ENCODE assay signal across 16 mouse cellular contexts in the genomic region with DNA sequence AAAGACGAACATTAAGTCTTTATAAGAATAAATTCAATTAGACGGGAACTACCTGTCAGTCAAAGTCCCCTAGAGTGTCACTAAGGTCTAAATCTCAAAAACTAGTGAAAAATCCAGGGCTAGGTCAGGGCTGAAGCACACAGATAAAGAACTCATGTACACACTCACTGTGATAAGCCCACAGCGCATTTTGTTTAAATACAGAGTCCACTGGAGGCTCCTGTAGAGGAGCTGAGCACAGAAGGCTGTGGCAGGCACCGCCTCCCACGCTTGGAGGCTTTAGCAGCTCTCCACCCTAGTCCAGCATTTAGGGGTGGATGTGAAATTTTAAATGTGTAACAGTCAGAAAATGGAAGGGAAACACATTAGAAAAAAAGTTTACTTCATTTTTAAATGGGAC.
DNase-seq lines count a peak whose midpoint lies in the region; ATAC-seq and TF ChIP-seq lines count a peak whose summit lies in the region.
"Had no signal": no experiment of that assay in that cellular context is flagged by ENCODE, and none has a peak within 500 bp of the region (broad histone marks: within the 10 kb centered on the region; RNA-seq: fewer than 3 reads in every experiment).

No protein-coding gene starts in this region.

- H3K4me1 ChIP-seq in liver, postnatal 0 days (ENCODE audit: insufficient read depth): no peaks in the 10 kb centered on the region
- no peaks in the 10 kb centered on the region for H3K4me1 ChIP-seq in intestine, embryonic 16.5 days (ENCODE audit: control insufficient read depth, insufficient read depth, low read length)
- H3K4me1 ChIP-seq: lung, embryonic 15.5 days; megakaryocyte, embryonic 14.5 days had no signal

- H3K4me2 ChIP-seq in liver, postnatal 0 days (ENCODE audit: low read depth, low read length): no peak overlapping the region
- no peak overlapping the region for H3K4me2 ChIP-seq in intestine, embryonic 16.5 days (ENCODE audit: low read depth, low read length)
- H3K4me2 ChIP-seq: hindbrain, embryonic 13.5 days; lung, embryonic 15.5 days had no signal

- no peak for TF ChIP-seq CTCF in liver, postnatal 0 days (IDR thresholded peaks at IDR 0.05; ENCODE audit: low read depth)
- no peak for TF ChIP-seq CTCF in brain, embryonic 14.5 days (IDR thresholded peaks at IDR 0.05; ENCODE audit: borderline replicate concordance, extremely low read depth, insufficient read depth, insufficient read length)
- no peak for TF ChIP-seq CTCF in left cerebral cortex, adult 2 months (IDR thresholded peaks at IDR 0.05)
- no peak for TF ChIP-seq CTCF in gastrocnemius, adult 2 months (IDR thresholded peaks at IDR 0.05)

- DNase-seq in liver: peak; percentile 23
- DNase-seq in liver, postnatal 0 days: no peak
- DNase-seq in brain, embryonic 14.5 days (ENCODE audit: low read depth): peak; percentile 42
- no peak for DNase-seq in left cerebral cortex, adult 2 months (ENCODE audit: extremely low spot score in 1 of 2, low spot score in 2 of 2)
- no peak for DNase-seq in gastrocnemius, adult 2 months
- DNase-seq: adrenal gland, adult 8-10 months; cerebellum, adult 9-11 months; kidney, adult 18-20 months; kidney, postnatal 14 days; thymus, postnatal 14 days had no signal

- no peaks in the 10 kb centered on the region for H3K27me3 ChIP-seq in liver, postnatal 0 days (ENCODE audit: insufficient read depth, low read length)
- H3K27me3 ChIP-seq in intestine, embryonic 16.5 days (replicated peaks; ENCODE audit: control insufficient read depth, insufficient read depth, low read length): no peaks in the 10 kb centered on the region
- H3K27me3 ChIP-seq: hindbrain, embryonic 13.5 days; lung, embryonic 15.5 days; megakaryocyte, embryonic 14.5 days had no signal

- no peaks in the 10 kb centered on the region for H3K9me3 ChIP-seq in liver, postnatal 0 days (ENCODE audit: low read length)
- 0 out of 2 replicates have a peak, but pooled peaks cover 3% of the 10 kb centered on the region for H3K9me3 ChIP-seq in intestine, embryonic 16.5 days (ENCODE audit: control insufficient read depth, low read length)
- H3K9me3 ChIP-seq: G1E; hindbrain, embryonic 13.5 days; lung, embryonic 15.5 days had no signal

- no peak for ATAC-seq in liver, postnatal 0 days
- ATAC-seq in intestine, embryonic 16.5 days: peak; percentile 91
- ATAC-seq in megakaryocyte-erythroid progenitor cell, adult 5-6 weeks (replicated peaks; ENCODE audit: low FRiP score, low TSS enrichment, poor library complexity, severe bottlenecking): peak; percentile 77

- WGBS in liver, postnatal 0 days (ENCODE audit: insufficient replicate concordance): 51% methylated on average over 5 of the region's 5 CpGs
- 52% methylated on average over 5 of the region's 5 CpGs for WGBS in intestine, embryonic 16.5 days

- peaks cover 8% of the 10 kb centered on the region for H3K36me3 ChIP-seq in liver, postnatal 0 days (replicated peaks; ENCODE audit: insufficient read depth, low read length)
- no peaks in the 10 kb centered on the region for H3K36me3 ChIP-seq in intestine, embryonic 16.5 days (ENCODE audit: control insufficient read depth, insufficient read depth, low read length)
- H3K36me3 ChIP-seq: G1E; hindbrain, embryonic 13.5 days; lung, embryonic 15.5 days had no signal

- no peak overlapping the region for H3K9ac ChIP-seq in liver, postnatal 0 days (replicated peaks)
- H3K9ac ChIP-seq in intestine, embryonic 16.5 days (ENCODE audit: low read depth, low read length): no peak overlapping the region
- H3K9ac ChIP-seq: hindbrain, embryonic 13.5 days; lung, embryonic 15.5 days had no signal

- no peak overlapping the region for H3K27ac ChIP-seq in liver, postnatal 0 days (ENCODE audit: low read depth)
- H3K27ac ChIP-seq in intestine, embryonic 16.5 days (ENCODE audit: low read length): no peak overlapping the region
- H3K27ac ChIP-seq in left cerebral cortex, adult 2 months: no peak overlapping the region
- H3K27ac ChIP-seq in gastrocnemius, adult 2 months: no peak overlapping the region
- H3K27ac ChIP-seq: hindbrain, embryonic 13.5 days; lung, embryonic 15.5 days had no signal

- no peak overlapping the region for H3K4me3 ChIP-seq in liver, postnatal 0 days (ENCODE audit: low read depth, low read length)
- no peak overlapping the region for H3K4me3 ChIP-seq in intestine, embryonic 16.5 days (ENCODE audit: low read length)
- no peak overlapping the region for H3K4me3 ChIP-seq in left cerebral cortex, adult 2 months
- H3K4me3 ChIP-seq in gastrocnemius, adult 2 months: no peak overlapping the region
- H3K4me3 ChIP-seq: hindbrain, embryonic 13.5 days; lung, embryonic 15.5 days; megakaryocyte, embryonic 14.5 days had no signal

- no peak for TF ChIP-seq POLR2A in brain, embryonic 14.5 days (IDR thresholded peaks at IDR 0.05; ENCODE audit: borderline replicate concordance, extremely low read depth, insufficient read depth, insufficient read length, poor library complexity, severe bottlenecking)

- intact Hi-C loops in left cerebral cortex, adult 2 months (cut with DNase I): no loop called here
- intact Hi-C loops in gastrocnemius, adult 2 months (cut with DNase I): no loop called here

- TF ChIP-seq EP300 in liver, postnatal 0 days (IDR thresholded peaks at IDR 0.05; ENCODE audit: low read depth): no peak

Comparison
In these comparisons a context has a peak if more than half of its experiments do, and no peak if none do; other contexts are left out.
1. DNase-seq: peak in liver (single experiment) and brain, embryonic 14.5 days (single experiment); none in liver, postnatal 0 days (single experiment), left cerebral cortex, adult 2 months (0 of 2) and gastrocnemius, adult 2 months (single experiment).